Mouse (Mus musculus) heart, embryonic 11.5 days (tissue): ENCODE data around the gene Camk1d. TPM values are rescaled to one million over a fixed set of nuclear protein-coding genes. Genes with fewer than 3 reads are reported as not detected.
"Not testable (repeated sequence)": the region's sequence is repeated elsewhere in the genome, so short reads cannot be mapped to it uniquely, and the experiment has no call there.

Experiments used
- ATAC-seq: fragments of 200-750 bp; cut with Nextera tagmentation; replicated peaks from 2 replicates; pipeline ENCODE4 v1.8.0; 2017; ENCODE audit warnings: moderate library complexity; ENCODE audit not compliant: insufficient number of reproducible peaks, low FRiP score, low TSS enrichment
- H3K27ac ChIP-seq: fragments of 300-500 bp; sonication (generic); 2 replicates; pipeline ENCODE4 v1.5.1; 2014; ENCODE audit warnings: mild to moderate bottlenecking, low read depth, low read length
- H3K27me3 ChIP-seq: fragments of 300-500 bp; sonication (generic); 2 replicates; pipeline ENCODE4 v1.6.1; 2014; ENCODE audit warnings: mild to moderate bottlenecking, low read length, mixed read lengths; ENCODE audit not compliant: control insufficient read depth, insufficient read depth
- H3K36me3 ChIP-seq: fragments of 300-500 bp; sonication (generic); 2 replicates; pipeline ENCODE4 v1.6.1; 2014; ENCODE audit warnings: mild to moderate bottlenecking, low read length, moderate library complexity, mixed read lengths; ENCODE audit not compliant: control insufficient read depth, insufficient read depth
- H3K4me1 ChIP-seq: fragments of 300-500 bp; sonication (generic); 2 replicates; pipeline ENCODE4 v1.6.1; 2014; ENCODE audit warnings: low read length; ENCODE audit not compliant: control insufficient read depth, insufficient read depth
- H3K4me2 ChIP-seq: fragments of 300-500 bp; sonication (generic); 2 replicates; pipeline ENCODE4 v1.6.1; 2014; ENCODE audit warnings: mild to moderate bottlenecking, moderate library complexity
- H3K4me3 ChIP-seq: fragments of 300-500 bp; sonication (generic); 2 replicates; pipeline ENCODE4 v1.5.1; 2014; ENCODE audit warnings: low read depth, low read length
- H3K9ac ChIP-seq: fragments of 300-500 bp; sonication (generic); 2 replicates; pipeline ENCODE4 v1.6.1; 2014; ENCODE audit warnings: mild to moderate bottlenecking, low read depth, low read length, moderate library complexity
- H3K9me3 ChIP-seq: fragments of 300-500 bp; sonication (generic); replicated peaks from 2 replicates; pipeline ENCODE4 v1.6.1; 2016; ENCODE audit warnings: low read length; ENCODE audit not compliant: control insufficient read depth
- WGBS: fragments of 180-500 bp; shearing (Covaris S2); extraction: QIAGEN DNeasy Blood & Tissue Kit; methylation state at CpG from one replicate; pipeline ENCODE4 v1.1.7; 2014; ENCODE audit not compliant: insufficient replicate concordance; 5-methylcytosine and 5-hydroxymethylcytosine counted together
- polyA plus RNA-seq: library from polyadenylated mRNA; unstranded; fragments of >200 nt; fragmentation: Nextera tagmentation; extraction: Ambion mirVana; gene quantifications from 2 replicates; pipeline ENCODE4 v1.2.1, GENCODE M21; 2014

The Camk1d gene
- polyA plus RNA-seq, 1 experiment from 2014 or later: 2.9 TPM

- Histone ChIP-seq H3K9ac (no peak overlapping the region), H3K36me3 (no peaks in the 10 kb centered on the region), H3K4me1 (no peaks in the 10 kb centered on the region), H3K27me3 (no peaks in the 10 kb centered on the region), H3K4me3 (no peak overlapping the region), H3K27ac (no peak overlapping the region), H3K4me2 (no peak overlapping the region), H3K9me3 (no peaks in the 10 kb centered on the region)
- 85% methylated on average over 4 of the region's 4 CpGs for WGBS
- ATAC-seq: no peak
Observed at GRCm38 (mm10) chr2:5282623-5283022, 431.7 kb downstream of the Camk1d start.

GRCm38 (mm10) chr2:5267980-5268379, 446.3 kb downstream of the Camk1d start:
- Histone ChIP-seq H3K4me2 (no peak overlapping the region), H3K27ac (no peak overlapping the region), H3K27me3 (no peaks in the 10 kb centered on the region), H3K4me3 (no peak overlapping the region), H3K36me3 (no peaks in the 10 kb centered on the region), H3K9ac (no peak overlapping the region), H3K4me1 (no peaks in the 10 kb centered on the region), H3K9me3 (no peaks in the 10 kb centered on the region)
- ATAC-seq: no peak
- 75% methylated on average over 2 of the region's 2 CpGs for WGBS

DNA sequence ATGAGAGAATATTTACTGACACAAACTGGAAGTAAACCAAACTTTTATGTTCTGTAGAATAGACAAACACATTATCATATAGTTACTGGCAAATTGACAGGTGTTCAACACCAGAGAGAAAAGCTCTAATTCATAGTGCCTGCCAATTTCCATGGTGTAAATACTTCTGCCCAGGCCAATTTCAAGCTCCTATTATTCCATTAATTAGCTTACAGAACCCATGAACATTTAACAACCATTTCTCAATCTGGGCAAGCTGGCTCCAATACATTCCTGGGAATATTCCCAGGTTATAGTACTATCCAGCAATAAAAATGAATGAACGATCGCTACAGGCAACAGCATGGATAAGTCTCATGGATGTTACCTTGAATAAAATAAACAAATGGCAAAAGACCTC, 452.0 kb downstream of the Camk1d start:
- no peaks in the 10 kb centered on the region for H3K27me3 ChIP-seq
- WGBS: 88% methylated on average over 2 of the region's 2 CpGs
- no peak overlapping the region for H3K4me2 ChIP-seq

DNA sequence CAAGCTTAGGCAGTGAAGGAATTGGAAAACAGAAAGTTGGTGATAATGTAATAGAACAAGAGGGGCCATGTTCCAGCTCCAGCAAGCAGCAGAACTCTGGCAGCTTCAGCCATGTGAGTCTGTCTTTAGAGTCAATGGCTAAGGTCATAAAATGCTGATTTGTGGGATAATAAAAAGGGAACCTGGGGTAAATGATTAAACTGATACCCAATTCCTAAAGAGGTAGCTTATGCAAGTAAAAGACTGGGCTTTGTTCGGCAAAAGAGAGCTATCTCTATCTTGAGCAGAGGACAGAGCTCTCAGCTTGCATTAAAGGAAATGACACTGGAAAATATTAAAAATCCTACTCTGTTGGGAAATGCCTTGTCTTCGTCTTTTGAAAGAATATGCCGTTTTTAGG, 456.1 kb downstream of the Camk1d start:
- no peaks in the 10 kb centered on the region for H3K9me3 ChIP-seq
- no peak overlapping the region for H3K4me3 ChIP-seq
- H3K4me1 ChIP-seq: no peaks in the 10 kb centered on the region
- no peak overlapping the region for H3K9ac ChIP-seq
- 81% methylated on average over 3 of the region's 3 CpGs for WGBS
- ATAC-seq: no peak
- H3K27me3 ChIP-seq: no peaks in the 10 kb centered on the region
- no peaks in the 10 kb centered on the region for H3K36me3 ChIP-seq
- no peak overlapping the region for H3K27ac ChIP-seq
- H3K4me2 ChIP-seq: no peak overlapping the region

More for the DNA sequence above, 452.0 kb downstream of the Camk1d start:
- Histone ChIP-seq H3K4me1 (no peaks in the 10 kb centered on the region), H3K9ac (no peak overlapping the region), H3K36me3 (no peaks in the 10 kb centered on the region), H3K4me3 (no peak overlapping the region), H3K27ac (no peak overlapping the region), H3K9me3 (no peaks in the 10 kb centered on the region)
- no peak for ATAC-seq

DNA sequence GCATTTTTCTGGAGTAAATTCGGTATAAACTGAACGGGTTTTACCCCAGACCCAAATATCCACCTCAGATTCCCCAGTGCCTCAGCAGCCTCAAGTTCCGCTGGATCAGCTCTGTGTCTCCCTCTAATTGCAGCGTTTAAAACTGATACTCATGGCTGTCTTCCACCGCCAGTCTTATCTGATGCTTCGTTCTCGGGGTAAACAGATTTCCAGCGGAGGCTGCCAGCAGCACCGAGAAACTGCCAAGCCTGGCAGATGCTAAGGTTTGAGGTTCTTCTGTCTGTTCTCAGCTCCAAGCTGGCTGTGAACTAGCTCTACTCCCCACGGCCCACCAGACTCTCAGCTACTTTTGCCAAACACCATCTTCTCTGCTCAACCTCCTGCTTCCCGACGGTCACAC, 464.3 kb downstream of the Camk1d start:
- WGBS: 50% methylated on average over 12 of the region's 12 CpGs
- no peak overlapping the region for H3K27ac ChIP-seq

GRCm38 (mm10) chr2:5249199-5249598, 465.1 kb downstream of the Camk1d start:
- H3K9ac ChIP-seq, H3K4me1 ChIP-seq, H3K36me3 ChIP-seq, ATAC-seq, H3K4me2 ChIP-seq, H3K27me3 ChIP-seq, H3K4me3 ChIP-seq, H3K27ac ChIP-seq, H3K9me3 ChIP-seq: not testable (repeated sequence)
- 89% methylated on average over 6 of the region's 6 CpGs for WGBS

More for the DNA sequence above, 464.3 kb downstream of the Camk1d start:
- no peak overlapping the region for H3K9ac ChIP-seq
- H3K36me3 ChIP-seq: no peaks in the 10 kb centered on the region
- no peaks in the 10 kb centered on the region for H3K27me3 ChIP-seq
- no peak for ATAC-seq
- H3K4me1 ChIP-seq: no peaks in the 10 kb centered on the region
- no peaks in the 10 kb centered on the region for H3K9me3 ChIP-seq
- no peak overlapping the region for H3K4me2 ChIP-seq
- no peak overlapping the region for H3K4me3 ChIP-seq

Other genes with a start within 250 kb of the Camk1d start
- 77.3 and 80.0 TPM in 2 replicates for gene Nudt5, start 130.5 kb upstream of the Camk1d start, polyA plus RNA-seq
- 216 and 217 TPM in 2 replicates for gene Cdc123, start 130.6 kb upstream of the Camk1d start, polyA plus RNA-seq
- 0.69 and 1.3 TPM in 2 replicates for gene Gm13199, start 148.4 kb upstream of the Camk1d start, polyA plus RNA-seq
- gene Sec61a2, start 180.9 kb upstream of the Camk1d start, polyA plus RNA-seq: 55.1 and 60.3 TPM in 2 replicates
- gene Dhtkd1, start 228.3 kb upstream of the Camk1d start, polyA plus RNA-seq: 1.6 and 1.9 TPM in 2 replicates
- gene Upf2, start 237.0 kb upstream of the Camk1d start, polyA plus RNA-seq: 8.8 and 9.2 TPM in 2 replicates